Mouse (Mus musculus) ovary, adult 18-20 months (tissue): ENCODE data around the gene Appl1.
"Not testable (repeated sequence)": the region's sequence is repeated elsewhere in the genome, so short reads cannot be mapped to it uniquely, and the experiment has no call there.

Source experiments
- DNase-seq: peaks from one replicate; pipeline ENCODE4 v3.0.0; 2022; ENCODE audit warnings: low spot score, mixed read lengths

Appl1 gene

GRCm38 (mm10) chr14:26969164-26969563 is 1.9 kb downstream of the Appl1 start:
- no peak for DNase-seq

- no peak for DNase-seq
These were observed 10.5 kb downstream of the Appl1 start for GRCm38 (mm10) chr14:26960518-26960917.

- not testable (repeated sequence) for DNase-seq
These were observed 14.9 kb downstream of the Appl1 start for GRCm38 (mm10) chr14:26956139-26956538.

GRCm38 (mm10) chr14:26935558-26935957 is 35.5 kb downstream of the Appl1 start:
- no peak for DNase-seq

GRCm38 (mm10) chr14:26934891-26935290 is 36.1 kb downstream of the Appl1 start:
- no peak for DNase-seq

GRCm38 (mm10) chr14:26923702-26924421 is 47.2 kb downstream of the Appl1 start:
- DNase-seq = no peak

GRCm38 (mm10) chr14:26919310-26919709 is 51.7 kb downstream of the Appl1 start:
- no peak for DNase-seq

- DNase-seq = no peak
These were observed 57.3 kb downstream of the Appl1 start for GRCm38 (mm10) chr14:26913681-26914268.

GRCm38 (mm10) chr14:26911826-26912225 is 59.2 kb downstream of the Appl1 start:
- no peak for DNase-seq

GRCm38 (mm10) chr14:26911201-26911600 is 59.8 kb downstream of the Appl1 start:
- DNase-seq = no peak

- DNase-seq = not testable (repeated sequence)
These were observed 60.6 kb downstream of the Appl1 start for GRCm38 (mm10) chr14:26910461-26910860.

GRCm38 (mm10) chr14:26907401-26907800 is 63.6 kb downstream of the Appl1 start:
- DNase-seq = no peak

- DNase-seq = no peak
These were observed 70.1 kb downstream of the Appl1 start for GRCm38 (mm10) chr14:26900893-26901292.

GRCm38 (mm10) chr14:26899490-26899889 is 71.5 kb downstream of the Appl1 start:
- no peak for DNase-seq

- DNase-seq = no peak
These were observed 76.6 kb downstream of the Appl1 start, which contains the start of gene Asb14 for GRCm38 (mm10) chr14:26894392-26894791. TSS of gene Asb14 (plus strand) at chr14:26894557.

- DNase-seq = no peak
These were observed 80.3 kb downstream of the Appl1 start for GRCm38 (mm10) chr14:26890777-26891176.

- no peak for DNase-seq
These were observed 83.8 kb downstream of the Appl1 start for GRCm38 (mm10) chr14:26887244-26887643.

- no peak for DNase-seq
These were observed 89.3 kb downstream of the Appl1 start for GRCm38 (mm10) chr14:26881700-26882099.

- DNase-seq = no peak
These were observed 91.1 kb downstream of the Appl1 start for GRCm38 (mm10) chr14:26879976-26880375.

GRCm38 (mm10) chr14:26878756-26879155 is 92.3 kb downstream of the Appl1 start:
- no peak for DNase-seq
